Mouse (Mus musculus): ENCODE results near the gene Hoxa10.

DNA sequence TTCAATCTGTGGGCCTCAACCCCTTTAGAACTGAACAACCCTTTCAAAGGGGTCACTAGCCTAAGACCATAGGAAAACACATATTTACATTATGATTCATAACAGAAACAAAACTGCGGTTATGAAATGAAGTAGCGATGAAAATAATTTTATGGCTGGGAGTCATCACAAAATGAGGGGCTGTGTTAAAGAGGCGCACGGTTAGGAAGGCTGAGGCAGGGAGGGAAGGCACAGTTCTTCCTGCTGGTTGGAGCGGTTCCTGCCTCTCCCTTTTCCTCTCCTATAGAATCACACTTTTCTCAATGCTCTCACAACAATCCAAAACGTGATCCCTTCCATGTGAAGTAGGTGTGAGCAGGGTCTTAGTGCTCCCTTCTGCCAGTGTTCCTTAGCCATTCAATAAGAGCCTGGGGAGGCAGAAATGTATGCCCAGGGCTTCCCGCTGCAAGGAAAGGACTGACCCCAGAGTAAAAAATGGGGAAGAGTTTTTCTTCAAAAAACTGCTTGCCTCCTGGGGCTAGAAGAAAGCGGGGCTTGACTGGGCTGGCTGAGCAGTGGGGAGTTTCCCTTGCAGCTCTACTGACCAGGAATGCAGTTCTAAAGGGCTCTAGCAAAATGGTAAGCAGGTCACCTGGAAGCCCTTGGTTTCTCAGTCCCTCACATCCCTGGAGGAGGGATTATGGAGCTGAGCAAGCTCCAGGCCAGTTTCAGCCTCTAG, 35.1 kb upstream of the Hoxa10 start:
- TF ChIP-seq CTCF (IDR thresholded peaks at IDR 0.05; ENCODE audit: insufficient read depth, low read depth, low read length) (no peak), POLR2A (IDR thresholded peaks at IDR 0.05; ENCODE audit: insufficient read depth, low read depth, low read length) (no peak)

All from olfactory bulb, adult 2 months (tissue).